Mouse (Mus musculus): ENCODE data around the gene Sugt1. TPM values are rescaled to one million over a fixed set of nuclear protein-coding genes. Genes with fewer than 3 reads are reported as not detected.

Sugt1 gene
- polyA plus RNA-seq, 1 experiment, result 156 TPM

- Histone ChIP-seq H3K4me1 (ENCODE audit: control insufficient read depth, insufficient read depth, insufficient read length, low read length) (no peaks in the 10 kb centered on the region), H3K27ac (replicated peaks; ENCODE audit: low read depth, low read length) (no peak overlapping the region), H3K4me3 (ENCODE audit: insufficient read depth, low read depth, low read length) (no peak overlapping the region)
Observed at GRCm38 (mm10) chr14:79677891-79678687, 90.6 kb downstream of the Sugt1 start.

- Histone ChIP-seq H3K27ac (replicated peaks; ENCODE audit: low read depth, low read length) (no peak overlapping the region), H3K4me3 (ENCODE audit: insufficient read depth, low read depth, low read length) (no peak overlapping the region)
Observed at GRCm38 (mm10) chr14:79680652-79681051, 93.2 kb downstream of the Sugt1 start.

More at GRCm38 (mm10) chr14:79680652-79681051, 93.2 kb downstream of the Sugt1 start:
- no peaks in the 10 kb centered on the region for H3K4me1 ChIP-seq (ENCODE audit: control insufficient read depth, insufficient read depth, insufficient read length, low read length)

Other genes with a start within 250 kb of the Sugt1 start
- 10.9 and 12.1 TPM in 2 replicates for gene Naa16, start 196.9 kb upstream of the Sugt1 start, polyA plus RNA-seq (2012; ENCODE audit: insufficient read depth, insufficient read length, missing spikeins)
- 11.9 and 17.8 TPM in 2 replicates for gene Mtrf1, start 189.9 kb upstream of the Sugt1 start, polyA plus RNA-seq (2012; ENCODE audit: insufficient read depth, insufficient read length, missing spikeins)
- 2.8 and 3.5 TPM in 2 replicates for gene Kbtbd7, start 161.2 kb upstream of the Sugt1 start, polyA plus RNA-seq (2012; ENCODE audit: insufficient read depth, insufficient read length, missing spikeins)
- not detected in 2 replicates for gene Kbtbd6, start 135.9 kb upstream of the Sugt1 start, polyA plus RNA-seq (2012; ENCODE audit: insufficient read depth, insufficient read length, missing spikeins)
- gene Elf1, start 106.5 kb upstream of the Sugt1 start, polyA plus RNA-seq (2012; ENCODE audit: insufficient read depth, insufficient read length, missing spikeins), result 10.0 and 11.5 TPM in 2 replicates
- gene Wbp4, start 106.2 kb upstream of the Sugt1 start, polyA plus RNA-seq (2012; ENCODE audit: insufficient read depth, insufficient read length, missing spikeins), result 25.0 and 28.1 TPM in 2 replicates
- gene Cnmd, start 74.5 kb downstream of the Sugt1 start, polyA plus RNA-seq (2012; ENCODE audit: insufficient read depth, insufficient read length, missing spikeins), result not detected in 2 replicates
- gene Pcdh8, start 183.6 kb downstream of the Sugt1 start, polyA plus RNA-seq (2012; ENCODE audit: insufficient read depth, insufficient read length, missing spikeins), result not detected in 2 replicates